Mouse (Mus musculus): Measurements from ENCODE around the gene Carm1.

DNA sequence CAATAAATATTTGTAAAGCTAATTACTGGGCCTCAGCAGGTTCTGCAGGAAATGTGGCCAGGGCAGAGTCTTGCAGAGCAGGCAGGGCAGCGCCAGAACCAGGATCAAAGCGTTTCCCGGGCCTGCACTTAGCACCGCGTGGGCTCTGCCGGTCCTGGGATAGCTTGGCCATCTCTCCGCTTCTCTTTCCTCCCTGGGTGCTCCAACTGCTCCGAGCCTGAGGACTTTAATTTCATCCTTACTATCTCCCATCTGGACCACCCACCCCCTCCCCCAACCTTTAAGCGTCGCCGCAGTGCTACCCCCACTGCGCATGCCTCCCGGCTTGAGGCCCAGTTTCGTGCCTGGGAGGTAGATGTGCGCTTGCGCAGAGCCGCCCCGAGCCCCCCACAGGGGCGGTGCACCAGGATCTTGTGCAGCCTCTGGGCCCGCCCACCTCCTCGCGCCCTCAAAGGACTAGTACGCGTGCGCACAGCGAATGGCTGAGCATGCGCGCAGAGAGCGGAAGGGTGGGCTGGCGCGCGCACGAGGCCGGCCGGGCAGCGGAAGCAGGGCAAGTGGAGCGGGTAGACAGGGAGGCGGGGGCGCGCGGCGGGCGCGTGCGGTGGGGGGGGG is 69.0 kb downstream of the Carm1 start, which contains the start of gene Smarca4:
- TF ChIP-seq CTCF (IDR thresholded peaks at IDR 0.05; ENCODE audit: borderline replicate concordance, insufficient read depth, low read length) (no peak), POLR2A (IDR thresholded peaks at IDR 0.05; ENCODE audit: low read depth, low read length) (peak; percentile 90)

Data from embryonic fibroblast, embryonic 13.5 days (primary cell).